ENCODE assay signal across 8 mouse cellular contexts in genomic region chr4:130274346-130275015, GRCm38 (mm10). TPM values are rescaled to one million over a fixed set of nuclear protein-coding genes. Genes with fewer than 3 reads are reported as not detected.
DNase-seq lines count a peak whose midpoint lies in the region; ATAC-seq and TF ChIP-seq lines count a peak whose summit lies in the region.

No protein-coding gene starts in this region.

- peak overlapping the region; percentile 99 for H3K9ac ChIP-seq in forebrain, embryonic 14.5 days (ENCODE audit: low read length)
- H3K9ac ChIP-seq in liver, postnatal 0 days (replicated peaks) = no peak overlapping the region

- peak overlapping the region; percentile 64 for H3K4me3 ChIP-seq in left cerebral cortex, adult 2 months
- H3K4me3 ChIP-seq in forebrain, embryonic 14.5 days (ENCODE audit: low read depth, low read length) = peak overlapping the region; percentile 89
- peak overlapping the region; percentile 33 for H3K4me3 ChIP-seq in liver, postnatal 0 days (ENCODE audit: low read depth, low read length)

- intact Hi-C loops in left cerebral cortex, adult 2 months (cut with DNase I) = loop anchor here (5.0 kb wide), 1 partner anchor 277 kb away; no protein-coding TSS in a partner anchor
- intact Hi-C loops in left cerebral cortex, postnatal 10 days (cut with DNase I) = no loop called here

- no peak for DNase-seq in left cerebral cortex, adult 2 months (ENCODE audit: extremely low spot score in 1 of 2, low spot score in 2 of 2)
- DNase-seq in left cerebral cortex, postnatal 10 days (ENCODE audit: extremely low spot score in 1 of 2, low spot score in 2 of 2) = no peak
- DNase-seq in cerebellum, adult 11-12 months = peak; percentile 77
- peak; percentile 93 for DNase-seq in forebrain, embryonic 14.5 days (ENCODE audit: low spot score)
- no peak for DNase-seq in liver, postnatal 0 days
- no peak for DNase-seq in B cell, adult 2 months
- no peak for DNase-seq in layer of hippocampus, adult 18-20 months (ENCODE audit: low spot score in 2 of 2)

- H3K27me3 ChIP-seq in forebrain, embryonic 14.5 days (replicated peaks; ENCODE audit: control insufficient read depth, insufficient read depth, low read length) = no peaks in the 10 kb centered on the region
- H3K27me3 ChIP-seq in liver, postnatal 0 days (ENCODE audit: insufficient read depth, low read length) = peaks cover 57% of the 10 kb centered on the region

- TF ChIP-seq CTCF in left cerebral cortex, adult 2 months (IDR thresholded peaks at IDR 0.05) = no peak
- no peak for TF ChIP-seq CTCF in liver, postnatal 0 days (IDR thresholded peaks at IDR 0.05; ENCODE audit: low read depth)

- no peaks in the 10 kb centered on the region for H3K9me3 ChIP-seq in forebrain, embryonic 14.5 days (replicated peaks; ENCODE audit: control insufficient read depth, low read length)
- H3K9me3 ChIP-seq in liver, postnatal 0 days (ENCODE audit: low read length) = no peaks in the 10 kb centered on the region

- H3K4me2 ChIP-seq in forebrain, embryonic 14.5 days (ENCODE audit: low read length) = peak overlapping the region; percentile 88
- H3K4me2 ChIP-seq in liver, postnatal 0 days (ENCODE audit: low read depth, low read length) = peak overlapping the region; percentile 69

- H3K27ac ChIP-seq in left cerebral cortex, adult 2 months = peak overlapping the region; percentile 89
- H3K27ac ChIP-seq in forebrain, embryonic 14.5 days (ENCODE audit: low read depth, low read length) = peak overlapping the region; percentile 99
- H3K27ac ChIP-seq in liver, postnatal 0 days (ENCODE audit: low read depth) = no peak overlapping the region

- no peak for TF ChIP-seq EP300 in liver, postnatal 0 days (IDR thresholded peaks at IDR 0.05; ENCODE audit: low read depth)

- ATAC-seq in forebrain, embryonic 14.5 days = peak; percentile 86
- ATAC-seq in liver, postnatal 0 days = no peak
- no peak for ATAC-seq in megakaryocyte-erythroid progenitor cell, adult 5-6 weeks (replicated peaks; ENCODE audit: low FRiP score, low TSS enrichment, poor library complexity, severe bottlenecking)

- H3K4me1 ChIP-seq in forebrain, embryonic 14.5 days (ENCODE audit: control insufficient read depth, insufficient read depth, low read length) = peaks cover 20% of the 10 kb centered on the region
- H3K4me1 ChIP-seq in liver, postnatal 0 days (ENCODE audit: insufficient read depth) = no peaks in the 10 kb centered on the region; the same call in 1 of the 2 replicates

- H3K36me3 ChIP-seq in forebrain, embryonic 14.5 days (ENCODE audit: control insufficient read depth, insufficient read depth, low read length) = 0 out of 2 replicates have a peak, but pooled peaks cover 6% of the 10 kb centered on the region
- no peaks in the 10 kb centered on the region for H3K36me3 ChIP-seq in liver, postnatal 0 days (replicated peaks; ENCODE audit: insufficient read depth, low read length)

- WGBS in forebrain, embryonic 14.5 days = 0% methylated on average over 29 of the region's 29 CpGs
- WGBS in liver, postnatal 0 days (ENCODE audit: insufficient replicate concordance) = 4% methylated on average over 29 of the region's 29 CpGs

RNA-seq across cellular contexts. Expression of gene Serinc2, which starts 4.5 kb away (rescaled TPM):
- 10 to 100 TPM in 1 of 2 experiments, 1 to 10 TPM in 1; 6.5 to 11.9 TPM for total RNA-seq in left cerebral cortex, adult 2 months (2021)
- total RNA-seq in left cerebral cortex, postnatal 10 days (2021) = 1 to 10 TPM; 2.9 to 3.1 TPM
- 79.1 and 93.9 TPM in 2 replicates for polyA plus RNA-seq in forebrain, embryonic 14.5 days (2014; fragmentation: Nextera tagmentation; extraction: Ambion mirVana)
- polyA plus RNA-seq in liver, postnatal 0 days (2015; fragmentation: Nextera tagmentation; extraction: Ambion mirVana) = 3.4 and 4.4 TPM in 2 replicates
- not detected in 2 replicates for total RNA-seq in megakaryocyte-erythroid progenitor cell, adult 5-6 weeks (2014; fragmentation: Nextera tagmentation)
- total RNA-seq in megakaryocyte-erythroid progenitor cell, adult 5-6 weeks (2017) = not detected in 2 replicates
- total RNA-seq in layer of hippocampus, adult 18-20 months (2021) = 10 to 100 TPM in 1 of 2 experiments, 1 to 10 TPM in 1; 9.4 to 11.2 TPM

RNA-seq across cellular contexts. Expression of gene Fabp3, which starts 33.9 kb away (rescaled TPM):
- 100 to 1,000 TPM; 124 to 126 TPM for total RNA-seq in left cerebral cortex, adult 2 months (2021)
- total RNA-seq in left cerebral cortex, postnatal 10 days (2021) = 100 to 1,000 TPM; 218 to 234 TPM
- polyA plus RNA-seq in forebrain, embryonic 14.5 days (2014; fragmentation: Nextera tagmentation; extraction: Ambion mirVana) = 107 and 121 TPM in 2 replicates
- polyA plus RNA-seq in liver, postnatal 0 days (2015; fragmentation: Nextera tagmentation; extraction: Ambion mirVana) = 1.3 and 26.0 TPM in 2 replicates
- not detected in 2 replicates for total RNA-seq in megakaryocyte-erythroid progenitor cell, adult 5-6 weeks (2014; fragmentation: Nextera tagmentation)
- total RNA-seq in megakaryocyte-erythroid progenitor cell, adult 5-6 weeks (2017) = not detected in 2 replicates
- total RNA-seq in layer of hippocampus, adult 18-20 months (2021) = 100 to 1,000 TPM in 1 of 2 experiments, 10 to 100 TPM in 1; 91.8 to 107 TPM

RNA-seq across cellular contexts. Expression of gene Gm10570, which starts 34.0 kb away (rescaled TPM):
- 1 to 10 TPM; 1.0 to 2.3 TPM for total RNA-seq in left cerebral cortex, adult 2 months (2021)
- 1 to 10 TPM in 1 of 2 experiments, not detected in 1; 1.8 TPM for total RNA-seq in left cerebral cortex, postnatal 10 days (2021)
- polyA plus RNA-seq in forebrain, embryonic 14.5 days (2014; fragmentation: Nextera tagmentation; extraction: Ambion mirVana) = 0.63 and 0.80 TPM in 2 replicates
- polyA plus RNA-seq in liver, postnatal 0 days (2015; fragmentation: Nextera tagmentation; extraction: Ambion mirVana) = not detected in 2 replicates
- total RNA-seq in megakaryocyte-erythroid progenitor cell, adult 5-6 weeks (2014; fragmentation: Nextera tagmentation) = not detected in 2 replicates
- not detected in 2 replicates for total RNA-seq in megakaryocyte-erythroid progenitor cell, adult 5-6 weeks (2017)
- 1 to 10 TPM in 1 of 2 experiments, under 1 TPM in 1; 0.69 to 2.4 TPM for total RNA-seq in layer of hippocampus, adult 18-20 months (2021)

RNA-seq across cellular contexts. Expression of gene Gm853, which starts 52.3 kb away (rescaled TPM):
- not detected for total RNA-seq in left cerebral cortex, adult 2 months (2021)
- total RNA-seq in left cerebral cortex, postnatal 10 days (2021) = not detected
- polyA plus RNA-seq in forebrain, embryonic 14.5 days (2014; fragmentation: Nextera tagmentation; extraction: Ambion mirVana) = 0.11 and 0.89 TPM in 2 replicates
- polyA plus RNA-seq in liver, postnatal 0 days (2015; fragmentation: Nextera tagmentation; extraction: Ambion mirVana) = not detected in 2 replicates
- not detected in 2 replicates for total RNA-seq in megakaryocyte-erythroid progenitor cell, adult 5-6 weeks (2014; fragmentation: Nextera tagmentation)
- not detected in 2 replicates for total RNA-seq in megakaryocyte-erythroid progenitor cell, adult 5-6 weeks (2017)
- total RNA-seq in layer of hippocampus, adult 18-20 months (2021) = not detected

Comparison
In these comparisons a context has a peak if more than half of its experiments do, and no peak if none do; other contexts are left out.
1. DNase-seq: peak in cerebellum, adult 11-12 months (single experiment) and forebrain, embryonic 14.5 days (single experiment); none in left cerebral cortex, adult 2 months (0 of 2), left cerebral cortex, postnatal 10 days (0 of 2), liver, postnatal 0 days (single experiment), B cell, adult 2 months (0 of 2) and layer of hippocampus, adult 18-20 months (0 of 2).
2. H3K4me3 ChIP-seq: peak in every context shown above with its lines; median percentile 89 in forebrain, embryonic 14.5 days; 64 in left cerebral cortex, adult 2 months; 33 in liver, postnatal 0 days.
3. RNA of gene Fabp3, which starts 33.9 kb away (total RNA-seq): 218 to 234 TPM in left cerebral cortex, postnatal 10 days, 124 to 126 TPM in left cerebral cortex, adult 2 months and 91.8 to 107 TPM in layer of hippocampus, adult 18-20 months; not detected in megakaryocyte-erythroid progenitor cell, adult 5-6 weeks; every median in the first group is over 10 times any median in the second.